Mouse (Mus musculus) stomach, embryonic 15.5 days (tissue): Measurements from ENCODE around the gene Actg2. TPM values are rescaled to one million over a fixed set of nuclear protein-coding genes. Genes with fewer than 3 reads are reported as not detected.

Experiments used
- ATAC-seq: fragments of 200-750 bp; cut with Nextera tagmentation; 2 replicates; pipeline ENCODE4 v1.8.0; 2017; ENCODE audit warnings: low read depth, moderate number of reproducible peaks, moderate TSS enrichment; ENCODE audit not compliant: insufficient read depth, low FRiP score
- H3K27ac ChIP-seq: fragments of 300-500 bp; sonication (generic); 2 replicates; pipeline ENCODE4 v1.5.1; 2015; ENCODE audit warnings: mild to moderate bottlenecking, inconsistent platforms
- H3K27me3 ChIP-seq: fragments of 300-500 bp; sonication (generic); replicated peaks from 2 replicates; pipeline ENCODE4 v1.6.1; 2015; ENCODE audit warnings: inconsistent platforms
- H3K36me3 ChIP-seq: fragments of 300-500 bp; sonication (generic); 2 replicates; pipeline ENCODE4 v1.6.1; 2015; ENCODE audit warnings: inconsistent platforms
- H3K4me1 ChIP-seq: fragments of 300-500 bp; sonication (generic); 2 replicates; pipeline ENCODE4 v1.6.1; 2015; ENCODE audit warnings: inconsistent platforms
- H3K4me2 ChIP-seq: fragments of 300-500 bp; sonication (generic); 2 replicates; pipeline ENCODE4 v1.6.1; 2015; ENCODE audit warnings: mild to moderate bottlenecking, inconsistent platforms
- H3K4me3 ChIP-seq: fragments of 300-500 bp; sonication (generic); replicated peaks from 2 replicates; pipeline ENCODE4 v1.5.1; 2015; ENCODE audit warnings: inconsistent platforms
- H3K9ac ChIP-seq: fragments of 300-500 bp; sonication (generic); 2 replicates; pipeline ENCODE4 v1.6.1; 2015; ENCODE audit warnings: inconsistent platforms
- H3K9me3 ChIP-seq: fragments of 300-500 bp; sonication (generic); 2 replicates; pipeline ENCODE4 v1.6.1; 2016; ENCODE audit warnings: inconsistent platforms
- WGBS: fragments of 180-500 bp; shearing (Covaris S2); methylation state at CpG from one replicate; pipeline ENCODE4 v1.1.7; 2015; 5-methylcytosine and 5-hydroxymethylcytosine counted together
- polyA plus RNA-seq: library from polyadenylated mRNA; unstranded; fragments of >200 nt; fragmentation: Nextera tagmentation; extraction: Ambion mirVana; gene quantifications from 2 replicates; pipeline ENCODE4 v1.2.1, GENCODE M21; 2015

The Actg2 gene
- polyA plus RNA-seq, 1 experiment from 2014 or later, result 1,291 TPM

DNA sequence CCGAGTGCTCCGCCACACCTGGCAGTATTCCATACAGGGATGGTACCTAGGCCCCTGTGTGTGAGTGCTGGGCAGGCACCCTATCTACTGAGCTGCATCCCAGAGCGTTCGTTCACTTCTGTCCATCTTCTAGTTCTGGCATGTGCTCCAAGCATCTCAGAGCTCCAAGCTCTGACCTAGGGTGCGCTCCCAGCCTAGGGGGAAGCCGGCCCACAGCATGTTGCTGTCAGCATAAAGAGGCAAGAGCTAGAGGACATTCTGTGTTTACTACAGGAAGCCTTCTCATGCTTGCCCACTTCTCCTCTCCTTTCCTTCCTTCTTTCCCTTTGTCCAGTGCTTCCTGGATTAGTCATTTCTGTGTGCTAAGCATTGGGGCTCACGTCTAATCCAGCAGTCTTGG, 60.6 kb downstream of the Actg2 start:
- 77% methylated on average over 7 of the region's 7 CpGs for WGBS
- Histone ChIP-seq H3K4me2 (no peak overlapping the region), H3K9me3 (no peaks in the 10 kb centered on the region)

DNA sequence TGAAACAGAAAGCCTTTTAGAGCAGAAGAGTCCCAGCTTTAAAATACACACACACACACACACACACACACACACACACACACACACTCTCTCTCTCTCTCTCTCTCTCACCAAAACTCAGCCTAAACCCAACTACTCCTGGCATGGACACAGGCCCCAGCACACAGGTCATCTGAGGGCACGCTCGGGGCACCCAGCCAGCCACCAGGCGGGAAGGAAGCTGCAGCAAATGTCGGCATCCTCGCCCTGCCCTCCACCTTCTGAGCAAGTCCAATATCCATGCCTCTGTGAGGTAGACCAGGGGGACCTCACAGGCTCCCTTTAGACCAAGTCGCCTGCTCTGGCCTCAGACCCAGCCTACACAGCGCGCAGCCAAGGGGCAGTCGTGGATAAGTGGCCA, 62.8 kb downstream of the Actg2 start:
- Histone ChIP-seq H3K36me3 (no peaks in the 10 kb centered on the region), H3K9ac (no peak overlapping the region), H3K27me3 (no peaks in the 10 kb centered on the region), H3K4me2 (no peak overlapping the region), H3K9me3 (no peaks in the 10 kb centered on the region), H3K27ac (no peak overlapping the region), H3K4me1 (no peaks in the 10 kb centered on the region), H3K4me3 (no peak overlapping the region)
- WGBS, result 81% methylated on average over 9 of the region's 9 CpGs
- no peak for ATAC-seq

More for the DNA sequence above, 60.6 kb downstream of the Actg2 start:
- no peaks in the 10 kb centered on the region for H3K27me3 ChIP-seq
- no peak for ATAC-seq
- no peak overlapping the region for H3K4me3 ChIP-seq
- no peaks in the 10 kb centered on the region for H3K4me1 ChIP-seq
- 0 out of 2 replicates have a peak, but pooled peaks cover 1% of the 10 kb centered on the region for H3K36me3 ChIP-seq
- no peak overlapping the region for H3K9ac ChIP-seq
- H3K27ac ChIP-seq, result no peak overlapping the region

DNA sequence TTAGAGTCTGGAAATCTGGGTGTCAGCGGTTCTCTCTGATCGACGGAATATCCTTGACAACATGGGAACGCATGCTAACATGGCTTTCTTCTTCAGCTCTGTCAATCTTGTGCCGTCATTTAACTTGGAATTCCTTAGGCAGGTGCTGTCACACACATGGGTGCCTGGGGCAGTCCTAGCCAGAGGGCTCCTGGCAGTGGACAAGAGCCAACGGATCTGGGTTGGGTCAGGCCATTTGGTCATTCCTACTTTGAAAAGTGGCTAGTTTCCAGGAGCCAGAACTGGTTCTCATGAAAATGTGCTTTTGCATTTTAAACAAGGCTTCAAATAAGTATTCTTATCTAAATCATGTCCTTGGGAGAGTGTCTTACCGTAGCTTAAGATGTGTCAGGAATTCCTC, 64.3 kb downstream of the Actg2 start:
- no peaks in the 10 kb centered on the region for H3K9me3 ChIP-seq
- no peaks in the 10 kb centered on the region for H3K36me3 ChIP-seq
- H3K4me3 ChIP-seq, result no peak overlapping the region
- H3K27me3 ChIP-seq, result no peaks in the 10 kb centered on the region
- H3K9ac ChIP-seq, result no peak overlapping the region
- no peak overlapping the region for H3K27ac ChIP-seq
- WGBS, result 86% methylated on average over 7 of the region's 7 CpGs
- no peak overlapping the region for H3K4me2 ChIP-seq
- ATAC-seq, result no peak
- H3K4me1 ChIP-seq, result no peaks in the 10 kb centered on the region

DNA sequence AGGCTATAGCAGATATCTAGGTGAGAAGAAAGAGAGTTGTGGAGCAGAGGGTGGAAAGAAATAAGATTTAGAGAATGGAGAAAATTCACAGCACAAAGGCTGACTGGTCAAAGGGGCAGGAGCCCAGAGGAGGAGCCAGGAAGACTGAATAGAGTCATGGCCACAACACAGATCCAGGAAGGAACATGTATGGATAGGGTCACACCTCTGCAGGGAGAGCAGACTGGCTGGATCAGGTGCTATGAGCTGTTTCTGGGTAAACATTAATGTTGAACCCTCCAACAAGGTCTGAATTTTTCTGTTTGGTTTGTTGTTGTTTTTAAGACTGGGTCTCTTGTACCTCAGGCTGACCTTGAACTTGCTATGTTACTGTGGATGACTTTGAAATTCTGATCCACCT, 72.1 kb downstream of the Actg2 start:
- Histone ChIP-seq H3K27ac (no peak overlapping the region), H3K36me3 (no peaks in the 10 kb centered on the region), H3K9me3 (no peaks in the 10 kb centered on the region), H3K4me1 (no peaks in the 10 kb centered on the region), H3K27me3 (no peaks in the 10 kb centered on the region), H3K9ac (no peak overlapping the region), H3K4me2 (no peak overlapping the region), H3K4me3 (no peak overlapping the region)
- ATAC-seq, result no peak

Other genes with a start within 250 kb of the Actg2 start
- 33.7 and 42.0 TPM in 2 replicates for gene Mthfd2, start 210.4 kb downstream of the Actg2 start, polyA plus RNA-seq
- 63.5 and 64.5 TPM in 2 replicates for gene Mob1a, start 210.2 kb downstream of the Actg2 start, polyA plus RNA-seq
- gene Bola3, start 187.1 kb downstream of the Actg2 start, polyA plus RNA-seq, result 149 and 164 TPM in 2 replicates
- gene Tet3, start 77.2 kb downstream of the Actg2 start, polyA plus RNA-seq, result 39.6 and 40.0 TPM in 2 replicates
- 74.3 and 76.2 TPM in 2 replicates for gene Dguok, start 29.3 kb downstream of the Actg2 start, polyA plus RNA-seq
- 23.2 and 24.7 TPM in 2 replicates for gene Stambp, start 36.5 kb upstream of the Actg2 start, polyA plus RNA-seq
- gene Clec4f, start 119.9 kb upstream of the Actg2 start, polyA plus RNA-seq, result 0.24 TPM in 1 of 2 replicates, not detected in the other
- gene Cd207, start 141.6 kb upstream of the Actg2 start, polyA plus RNA-seq, result 0.08 TPM in 1 of 2 replicates, not detected in the other
- not detected in 2 replicates for gene Vax2, start 175.0 kb upstream of the Actg2 start, polyA plus RNA-seq
- 0.08 TPM in 1 of 2 replicates, not detected in the other for gene Atp6v1b1, start 206.7 kb upstream of the Actg2 start, polyA plus RNA-seq
- not detected in 2 replicates for gene Ankrd53, start 226.4 kb upstream of the Actg2 start, polyA plus RNA-seq
- gene Tex261, start 239.5 kb upstream of the Actg2 start, polyA plus RNA-seq, result 84.0 and 86.2 TPM in 2 replicates